Mouse (Mus musculus) kidney, adult 2 months (tissue): ENCODE measurements around the gene Eif4a1.

Experiments
- CTCF ChIP-seq: fragments of 200-500 bp; conservative IDR thresholded peaks from 2 replicates; pipeline ENCODE4 v1.5.1; 2011; ENCODE audit warnings: low read depth, mild to moderate bottlenecking, control low read depth, low read length, moderate library complexity, mixed read lengths; ENCODE audit not compliant: insufficient read depth, insufficient read length
- POLR2A ChIP-seq: fragments of 200-500 bp; IDR thresholded peaks from one replicate; pipeline ENCODE4 v1.6.1; 2011; ENCODE audit warnings: low read depth, low read length, control low read depth

- no peak for TF ChIP-seq POLR2A
- TF ChIP-seq CTCF: no peak
Measured at GRCm38 (mm10) chr11:69693421-69693965, 21.3 kb upstream of the Eif4a1 start.
